Mouse (Mus musculus): ENCODE results near the gene Flii. TPM values are rescaled to one million over a fixed set of nuclear protein-coding genes. Genes with fewer than 3 reads are reported as not detected.

Gene Flii
- total and polyA plus RNA-seq, 3 experiments, result 49.5 to 112 (median 88.6) TPM

Other genes starting within 250 kb of the Flii start
- 40.5 and 55.0 TPM in 2 replicates for gene Alkbh5, start 190.9 kb downstream of the Flii start, total RNA-seq (2012; rRNA removed)
- 37.2 and 42.7 TPM in 2 replicates for gene Alkbh5, start 190.9 kb downstream of the Flii start, total RNA-seq (2014; rRNA removed)
- 33.8 and 39.6 TPM in 2 replicates for gene Alkbh5, start 190.9 kb downstream of the Flii start, polyA plus RNA-seq (2012; ENCODE audit: insufficient read length, low read depth)
- 9.9 and 11.1 TPM in 2 replicates for gene Llgl1, start 27.5 kb downstream of the Flii start, total RNA-seq (2012; rRNA removed)
- 6.8 and 7.5 TPM in 2 replicates for gene Llgl1, start 27.5 kb downstream of the Flii start, total RNA-seq (2014; rRNA removed)
- 8.8 and 9.8 TPM in 2 replicates for gene Llgl1, start 27.5 kb downstream of the Flii start, polyA plus RNA-seq (2012; ENCODE audit: insufficient read length, low read depth)
- 12.7 and 16.3 TPM in 2 replicates for gene Mief2, start 1.1 kb upstream of the Flii start, total RNA-seq (2012; rRNA removed)
- gene Mief2, start 1.1 kb upstream of the Flii start, total RNA-seq (2014; rRNA removed), result 6.8 and 7.2 TPM in 2 replicates
- gene Mief2, start 1.1 kb upstream of the Flii start, polyA plus RNA-seq (2012; ENCODE audit: insufficient read length, low read depth), result 9.9 and 10.9 TPM in 2 replicates
- 28.8 and 28.9 TPM in 2 replicates for gene Top3a, start 50.1 kb upstream of the Flii start, total RNA-seq (2012; rRNA removed)
- gene Top3a, start 50.1 kb upstream of the Flii start, total RNA-seq (2014; rRNA removed), result 19.6 and 20.6 TPM in 2 replicates
- gene Top3a, start 50.1 kb upstream of the Flii start, polyA plus RNA-seq (2012; ENCODE audit: insufficient read length, low read depth), result 38.9 and 43.7 TPM in 2 replicates
- gene Smcr8, start 50.3 kb upstream of the Flii start, total RNA-seq (2012; rRNA removed), result 22.4 and 24.6 TPM in 2 replicates
- 8.5 and 11.0 TPM in 2 replicates for gene Smcr8, start 50.3 kb upstream of the Flii start, total RNA-seq (2014; rRNA removed)
- gene Smcr8, start 50.3 kb upstream of the Flii start, polyA plus RNA-seq (2012; ENCODE audit: insufficient read length, low read depth), result 24.5 and 27.5 TPM in 2 replicates
- 136 and 189 TPM in 2 replicates for gene Shmt1, start 84.5 kb upstream of the Flii start, total RNA-seq (2012; rRNA removed)
- gene Shmt1, start 84.5 kb upstream of the Flii start, total RNA-seq (2014; rRNA removed), result 197 and 235 TPM in 2 replicates
- 178 TPM in 2 replicates for gene Shmt1, start 84.5 kb upstream of the Flii start, polyA plus RNA-seq (2012; ENCODE audit: insufficient read length, low read depth)
- 63.5 and 63.7 TPM in 2 replicates for gene Dhrs7b, start 103.4 kb upstream of the Flii start, total RNA-seq (2012; rRNA removed)
- 59.2 and 59.6 TPM in 2 replicates for gene Dhrs7b, start 103.4 kb upstream of the Flii start, total RNA-seq (2014; rRNA removed)
- gene Dhrs7b, start 103.4 kb upstream of the Flii start, polyA plus RNA-seq (2012; ENCODE audit: insufficient read length, low read depth), result 43.3 and 46.6 TPM in 2 replicates
- 83.0 and 83.6 TPM in 2 replicates for gene Tmem11, start 152.0 kb upstream of the Flii start, total RNA-seq (2012; rRNA removed)
- gene Tmem11, start 152.0 kb upstream of the Flii start, total RNA-seq (2014; rRNA removed), result 62.8 and 71.1 TPM in 2 replicates
- 112 and 117 TPM in 2 replicates for gene Tmem11, start 152.0 kb upstream of the Flii start, polyA plus RNA-seq (2012; ENCODE audit: insufficient read length, low read depth)
- 3.1 and 5.0 TPM in 2 replicates for gene Natd1, start 187.5 kb upstream of the Flii start, total RNA-seq (2012; rRNA removed)
- 1.9 and 2.1 TPM in 2 replicates for gene Natd1, start 187.5 kb upstream of the Flii start, total RNA-seq (2014; rRNA removed)
- gene Natd1, start 187.5 kb upstream of the Flii start, polyA plus RNA-seq (2012; ENCODE audit: insufficient read length, low read depth), result 4.3 and 5.2 TPM in 2 replicates
- 35.2 and 35.5 TPM in 2 replicates for gene Map2k3, start 204.8 kb upstream of the Flii start, total RNA-seq (2012; rRNA removed)
- 11.2 and 13.7 TPM in 2 replicates for gene Map2k3, start 204.8 kb upstream of the Flii start, total RNA-seq (2014; rRNA removed)
- gene Map2k3, start 204.8 kb upstream of the Flii start, polyA plus RNA-seq (2012; ENCODE audit: insufficient read length, low read depth), result 87.6 and 92.5 TPM in 2 replicates